Mouse (Mus musculus): Measurements from ENCODE around the gene Gm20422.
A peak's percentile ranks its signal among the peaks of the same experiment; 100 is the strongest.

Gm20422 gene

GRCm38 (mm10) chr8:69808094-69808863, 33.6 kb upstream of the Gm20422 start, which contains the start of gene Gmip:
Gene Gmip (plus strand): TSS chr8:69808679.
- Histone ChIP-seq H3K27me3 (ENCODE audit: insufficient read depth, low read length) (peaks cover 21% of the 10 kb centered on the region), H3K4me1 (replicated peaks; ENCODE audit: low read depth, low read length) (peaks cover 45% of the 10 kb centered on the region), H3K9me3 (ENCODE audit: low read length) (no peaks in the 10 kb centered on the region), H3K4me3 (replicated peaks; ENCODE audit: low read length) (peak within 1 kb of the TSS; percentile 77), H3K36me3 (ENCODE audit: insufficient read depth, low read length) (peaks cover 51% of the 10 kb centered on the region)
- TF ChIP-seq POU5F1 (IDR thresholded peaks at IDR 0.05; ENCODE audit: borderline replicate concordance, low read length) = no peak

- no peak overlapping the region; the same call in 1 of the 2 replicates for H3K4me3 ChIP-seq (replicated peaks; ENCODE audit: low read length)
- H3K27me3 ChIP-seq (ENCODE audit: insufficient read depth, low read length) = peaks cover 21% of the 10 kb centered on the region
- no peaks in the 10 kb centered on the region for H3K9me3 ChIP-seq (ENCODE audit: low read length)
- H3K4me1 ChIP-seq (replicated peaks; ENCODE audit: low read depth, low read length) = peaks cover 46% of the 10 kb centered on the region
- no peak for TF ChIP-seq POU5F1 (IDR thresholded peaks at IDR 0.05; ENCODE audit: borderline replicate concordance, low read length)
- H3K36me3 ChIP-seq (ENCODE audit: insufficient read depth, low read length) = peaks cover 62% of the 10 kb centered on the region
Measured at GRCm38 (mm10) chr8:69807236-69807635, 32.5 kb upstream of the Gm20422 start.

- Histone ChIP-seq H3K36me3 (ENCODE audit: insufficient read depth, low read length) (peaks cover 79% of the 10 kb centered on the region), H3K4me1 (replicated peaks; ENCODE audit: low read depth, low read length) (peaks cover 46% of the 10 kb centered on the region), H3K9me3 (ENCODE audit: low read length) (no peaks in the 10 kb centered on the region), H3K4me3 (replicated peaks; ENCODE audit: low read length) (no peak overlapping the region), H3K27me3 (ENCODE audit: insufficient read depth, low read length) (peaks cover 10% of the 10 kb centered on the region)
- no peak for TF ChIP-seq CTCF (conservative IDR thresholded peaks at IDR 0.05; ENCODE audit: low read length)
- no peak for TF ChIP-seq NANOG (IDR thresholded peaks at IDR 0.05; ENCODE audit: borderline replicate concordance, low read length)
- no peak for TF ChIP-seq POU5F1 (IDR thresholded peaks at IDR 0.05; ENCODE audit: borderline replicate concordance, low read length)
Measured at GRCm38 (mm10) chr8:69805491-69805890, 30.8 kb upstream of the Gm20422 start.

GRCm38 (mm10) chr8:69805086-69805485, 30.4 kb upstream of the Gm20422 start:
- Histone ChIP-seq H3K9me3 (ENCODE audit: low read length) (no peaks in the 10 kb centered on the region), H3K4me3 (replicated peaks; ENCODE audit: low read length) (no peak overlapping the region), H3K36me3 (ENCODE audit: insufficient read depth, low read length) (peaks cover 83% of the 10 kb centered on the region), H3K4me1 (replicated peaks; ENCODE audit: low read depth, low read length) (peaks cover 46% of the 10 kb centered on the region), H3K27me3 (ENCODE audit: insufficient read depth, low read length) (peaks cover 6% of the 10 kb centered on the region; the same call in 1 of the 2 replicates)
- TF ChIP-seq POU5F1 (IDR thresholded peaks at IDR 0.05; ENCODE audit: borderline replicate concordance, low read length) (no peak), NANOG (IDR thresholded peaks at IDR 0.05; ENCODE audit: borderline replicate concordance, low read length) (no peak), CTCF (conservative IDR thresholded peaks at IDR 0.05; ENCODE audit: low read length) (no peak)

GRCm38 (mm10) chr8:69804537-69804936, 29.9 kb upstream of the Gm20422 start:
- Histone ChIP-seq H3K4me1 (replicated peaks; ENCODE audit: low read depth, low read length) (peaks cover 41% of the 10 kb centered on the region), H3K4me3 (replicated peaks; ENCODE audit: low read length) (no peak overlapping the region), H3K27me3 (ENCODE audit: insufficient read depth, low read length) (peaks cover under 1% of the 10 kb centered on the region; the same call in 1 of the 2 replicates), H3K9me3 (ENCODE audit: low read length) (no peaks in the 10 kb centered on the region), H3K36me3 (ENCODE audit: insufficient read depth, low read length) (peaks cover 89% of the 10 kb centered on the region)
- no peak for TF ChIP-seq NANOG (IDR thresholded peaks at IDR 0.05; ENCODE audit: borderline replicate concordance, low read length)
- TF ChIP-seq CTCF (conservative IDR thresholded peaks at IDR 0.05; ENCODE audit: low read length) = no peak
- TF ChIP-seq POU5F1 (IDR thresholded peaks at IDR 0.05; ENCODE audit: borderline replicate concordance, low read length) = no peak

GRCm38 (mm10) chr8:69803366-69803765, 28.7 kb upstream of the Gm20422 start:
- TF ChIP-seq NANOG (IDR thresholded peaks at IDR 0.05; ENCODE audit: borderline replicate concordance, low read length) (no peak), POU5F1 (IDR thresholded peaks at IDR 0.05; ENCODE audit: borderline replicate concordance, low read length) (no peak), CTCF (conservative IDR thresholded peaks at IDR 0.05; ENCODE audit: low read length) (no peak)
- Histone ChIP-seq H3K36me3 (ENCODE audit: insufficient read depth, low read length) (peaks cover 100% of the 10 kb centered on the region), H3K4me3 (replicated peaks; ENCODE audit: low read length) (no peak overlapping the region), H3K4me1 (replicated peaks; ENCODE audit: low read depth, low read length) (peaks cover 33% of the 10 kb centered on the region), H3K27me3 (ENCODE audit: insufficient read depth, low read length) (no peaks in the 10 kb centered on the region), H3K9me3 (ENCODE audit: low read length) (no peaks in the 10 kb centered on the region)

- H3K9me3 ChIP-seq (ENCODE audit: low read length) = no peaks in the 10 kb centered on the region
- H3K27me3 ChIP-seq (ENCODE audit: insufficient read depth, low read length) = no peaks in the 10 kb centered on the region
- H3K4me1 ChIP-seq (replicated peaks; ENCODE audit: low read depth, low read length) = peaks cover 21% of the 10 kb centered on the region
- no peak for TF ChIP-seq POU5F1 (IDR thresholded peaks at IDR 0.05; ENCODE audit: borderline replicate concordance, low read length)
- TF ChIP-seq CTCF (conservative IDR thresholded peaks at IDR 0.05; ENCODE audit: low read length) = no peak
- no peak for TF ChIP-seq NANOG (IDR thresholded peaks at IDR 0.05; ENCODE audit: borderline replicate concordance, low read length)
- peaks cover 100% of the 10 kb centered on the region for H3K36me3 ChIP-seq (ENCODE audit: insufficient read depth, low read length)
- no peak overlapping the region for H3K4me3 ChIP-seq (replicated peaks; ENCODE audit: low read length)
Measured at GRCm38 (mm10) chr8:69802216-69802615, 27.5 kb upstream of the Gm20422 start.

- H3K27me3 ChIP-seq (ENCODE audit: insufficient read depth, low read length) = no peaks in the 10 kb centered on the region
- TF ChIP-seq NANOG (IDR thresholded peaks at IDR 0.05; ENCODE audit: borderline replicate concordance, low read length) (no peak), CTCF (conservative IDR thresholded peaks at IDR 0.05; ENCODE audit: low read length) (no peak), POU5F1 (IDR thresholded peaks at IDR 0.05; ENCODE audit: borderline replicate concordance, low read length) (no peak)
Measured at GRCm38 (mm10) chr8:69801796-69802195, 27.1 kb upstream of the Gm20422 start.

GRCm38 (mm10) chr8:69799946-69800345, 25.3 kb upstream of the Gm20422 start:
- Histone ChIP-seq H3K4me1 (replicated peaks; ENCODE audit: low read depth, low read length) (peaks cover 14% of the 10 kb centered on the region; the same call in 1 of the 2 replicates), H3K9me3 (ENCODE audit: low read length) (no peaks in the 10 kb centered on the region), H3K4me3 (replicated peaks; ENCODE audit: low read length) (no peak overlapping the region), H3K27me3 (ENCODE audit: insufficient read depth, low read length) (no peaks in the 10 kb centered on the region), H3K36me3 (ENCODE audit: insufficient read depth, low read length) (peaks cover 100% of the 10 kb centered on the region)
- no peak for TF ChIP-seq CTCF (conservative IDR thresholded peaks at IDR 0.05; ENCODE audit: low read length)
- TF ChIP-seq POU5F1 (IDR thresholded peaks at IDR 0.05; ENCODE audit: borderline replicate concordance, low read length) = no peak
- no peak for TF ChIP-seq NANOG (IDR thresholded peaks at IDR 0.05; ENCODE audit: borderline replicate concordance, low read length)

More at GRCm38 (mm10) chr8:69801796-69802195, 27.1 kb upstream of the Gm20422 start:
- Histone ChIP-seq H3K4me3 (replicated peaks; ENCODE audit: low read length) (no peak overlapping the region), H3K9me3 (ENCODE audit: low read length) (no peaks in the 10 kb centered on the region), H3K36me3 (ENCODE audit: insufficient read depth, low read length) (peaks cover 100% of the 10 kb centered on the region), H3K4me1 (replicated peaks; ENCODE audit: low read depth, low read length) (peaks cover 21% of the 10 kb centered on the region)
